Mouse (Mus musculus) spleen, adult 2 months (tissue): Measurements from ENCODE around the gene Pak1. TPM values are rescaled to one million over a fixed set of nuclear protein-coding genes. Genes with fewer than 3 reads are reported as not detected.

Experiments used
- DNase-seq, 2 experiments: peaks; one replicate each; pipeline versions ENCODE4 v3.0.0 to v3.0.0-alpha.2; 2012 to 2021; ENCODE audit warnings: low spot score in 2 of 2, low read depth in 1 of 2
- H3K27ac ChIP-seq: fragments of 200-500 bp; 2 replicates; pipeline ENCODE4 v1.5.1; 2012; ENCODE audit warnings: low read length, inconsistent platforms; ENCODE audit not compliant: insufficient read depth
- H3K27me3 ChIP-seq: fragments of 200-500 bp; 2 replicates; pipeline ENCODE4 v1.6.1; 2012; ENCODE audit warnings: mild to moderate bottlenecking, moderate library complexity, low read length, inconsistent platforms; ENCODE audit not compliant: control insufficient read depth, insufficient read depth
- H3K36me3 ChIP-seq: fragments of 200-500 bp; 2 replicates; pipeline ENCODE4 v1.6.1; 2012; ENCODE audit warnings: mild to moderate bottlenecking, low read length, inconsistent platforms; ENCODE audit not compliant: control insufficient read depth, insufficient read depth
- H3K4me1 ChIP-seq: fragments of 200-500 bp; 2 replicates; pipeline ENCODE4 v1.6.1; 2011; ENCODE audit warnings: inconsistent platforms; ENCODE audit not compliant: control insufficient read depth, insufficient read depth, insufficient read length
- H3K4me3 ChIP-seq: fragments of 200-500 bp; 2 replicates; pipeline ENCODE4 v1.5.1; 2011; ENCODE audit warnings: mild to moderate bottlenecking, inconsistent platforms; ENCODE audit not compliant: insufficient read depth, insufficient read length; ENCODE audit errors: extremely low read depth
- CTCF ChIP-seq: fragments of 200-500 bp; IDR thresholded peaks from 2 replicates; pipeline ENCODE4 v1.5.1; 2011; ENCODE audit warnings: mild to moderate bottlenecking, inconsistent platforms; ENCODE audit not compliant: insufficient read depth, insufficient read length, insufficient replicate concordance; ENCODE audit errors: extremely low read depth
- POLR2A ChIP-seq: fragments of 200-500 bp; IDR thresholded peaks from 2 replicates; pipeline ENCODE4 v1.6.1; 2011; ENCODE audit warnings: low read depth, low read length, inconsistent platforms
- WGBS: fragments of 180-500 bp; shearing (Covaris S2); methylation state at CpG from one replicate; pipeline ENCODE4 v1.1.7; 2018; 5-methylcytosine and 5-hydroxymethylcytosine counted together
- polyA plus RNA-seq: library from polyadenylated mRNA; depleted of rRNA; stranded (reverse); fragments of >200 nt; gene quantifications from 2 replicates; pipeline ENCODE4 v1.2.3, GENCODE M21; 2012

The Pak1 gene
- polyA plus RNA-seq, 1 experiment: 6.5 TPM

- DNase-seq: no peak
- Histone ChIP-seq H3K4me3 (no peak overlapping the region), H3K36me3 (no peaks in the 10 kb centered on the region), H3K27ac (no peak overlapping the region), H3K27me3 (no peaks in the 10 kb centered on the region), H3K4me1 (no peaks in the 10 kb centered on the region)
- TF ChIP-seq CTCF (no peak), POLR2A (no peak)
- WGBS: 64% methylated on average over 9 of the region's 9 CpGs
Observed at GRCm38 (mm10) chr7:97766406-97767166, 21.8 kb upstream of the Pak1 start.

GRCm38 (mm10) chr7:97767841-97768240 lies 20.5 kb upstream of the Pak1 start:
- Histone ChIP-seq H3K27me3 (no peaks in the 10 kb centered on the region), H3K4me3 (no peak overlapping the region), H3K27ac (no peak overlapping the region), H3K36me3 (no peaks in the 10 kb centered on the region), H3K4me1 (no peaks in the 10 kb centered on the region)
- WGBS: 73% methylated on average over 8 of the region's 8 CpGs
- TF ChIP-seq POLR2A (no peak), CTCF (no peak)
- no peak for DNase-seq

GRCm38 (mm10) chr7:97769020-97769419 lies 19.3 kb upstream of the Pak1 start:
- Histone ChIP-seq H3K4me3 (no peak overlapping the region), H3K4me1 (no peaks in the 10 kb centered on the region), H3K36me3 (no peaks in the 10 kb centered on the region), H3K27me3 (no peaks in the 10 kb centered on the region), H3K27ac (no peak overlapping the region)
- TF ChIP-seq CTCF: no peak
- 74% methylated on average over 4 of the region's 4 CpGs for WGBS
- DNase-seq: no peak

GRCm38 (mm10) chr7:97770841-97771620 lies 17.3 kb upstream of the Pak1 start:
- TF ChIP-seq POLR2A (no peak), CTCF (no peak)
- no peaks in the 10 kb centered on the region for H3K27me3 ChIP-seq
- no peaks in the 10 kb centered on the region for H3K4me1 ChIP-seq
- H3K36me3 ChIP-seq: no peaks in the 10 kb centered on the region
- DNase-seq: no peak
- no peak overlapping the region for H3K4me3 ChIP-seq
- WGBS: 89% methylated on average over 6 of the region's 6 CpGs
- H3K27ac ChIP-seq: no peak overlapping the region

- no peak overlapping the region for H3K27ac ChIP-seq
- no peaks in the 10 kb centered on the region for H3K4me1 ChIP-seq
- 89% methylated on average over 3 of the region's 3 CpGs for WGBS
- no peak overlapping the region for H3K4me3 ChIP-seq
- no peaks in the 10 kb centered on the region for H3K36me3 ChIP-seq
- no peak for TF ChIP-seq CTCF
- TF ChIP-seq POLR2A: no peak
- H3K27me3 ChIP-seq: no peaks in the 10 kb centered on the region
- DNase-seq: no peak
Observed at GRCm38 (mm10) chr7:97775380-97775779, 13.0 kb upstream of the Pak1 start.

GRCm38 (mm10) chr7:97775923-97776322 lies 12.4 kb upstream of the Pak1 start:
- TF ChIP-seq POLR2A (no peak), CTCF (no peak)
- H3K4me1 ChIP-seq: no peaks in the 10 kb centered on the region
- DNase-seq: no peak
- H3K4me3 ChIP-seq: no peak overlapping the region
- WGBS: 58% methylated on average over 2 of the region's 2 CpGs
- H3K36me3 ChIP-seq: no peaks in the 10 kb centered on the region
- no peaks in the 10 kb centered on the region for H3K27me3 ChIP-seq
- no peak overlapping the region for H3K27ac ChIP-seq

GRCm38 (mm10) chr7:97777191-97777590 lies 11.2 kb upstream of the Pak1 start:
- DNase-seq: no peak
- H3K4me3 ChIP-seq: no peak overlapping the region
- H3K4me1 ChIP-seq: no peaks in the 10 kb centered on the region
- H3K36me3 ChIP-seq: no peaks in the 10 kb centered on the region
- H3K27me3 ChIP-seq: no peaks in the 10 kb centered on the region
- H3K27ac ChIP-seq: no peak overlapping the region
- 61% methylated on average over 4 of the region's 4 CpGs for WGBS
- no peak for TF ChIP-seq POLR2A
- no peak for TF ChIP-seq CTCF
